Mouse (Mus musculus): ENCODE results near the gene Etfb.

GRCm38 (mm10) chr7:43464864-43465343, 21.0 kb downstream of the Etfb start:
- TF ChIP-seq POLR2A (IDR thresholded peaks at IDR 0.05; ENCODE audit: control insufficient read depth, low read depth, low read length) (no peak), CTCF (IDR thresholded peaks at IDR 0.05; ENCODE audit: control insufficient read depth, insufficient read depth, insufficient replicate concordance, low read depth, low read length) (no peak)
